Mouse (Mus musculus) G1E (cell line): ENCODE data around the gene BC034090.

ENCODE experiments used
- CTCF ChIP-seq: IDR thresholded peaks from 2 replicates; pipeline ENCODE4 v1.5.1; 2012; ENCODE audit warnings: low read depth, low read length, inconsistent platforms, mixed read lengths
- TAL1 ChIP-seq: conservative IDR thresholded peaks from 2 replicates; pipeline ENCODE4 v1.6.1; 2012; ENCODE audit warnings: low read depth, low read length, inconsistent platforms, mixed read lengths

DNA sequence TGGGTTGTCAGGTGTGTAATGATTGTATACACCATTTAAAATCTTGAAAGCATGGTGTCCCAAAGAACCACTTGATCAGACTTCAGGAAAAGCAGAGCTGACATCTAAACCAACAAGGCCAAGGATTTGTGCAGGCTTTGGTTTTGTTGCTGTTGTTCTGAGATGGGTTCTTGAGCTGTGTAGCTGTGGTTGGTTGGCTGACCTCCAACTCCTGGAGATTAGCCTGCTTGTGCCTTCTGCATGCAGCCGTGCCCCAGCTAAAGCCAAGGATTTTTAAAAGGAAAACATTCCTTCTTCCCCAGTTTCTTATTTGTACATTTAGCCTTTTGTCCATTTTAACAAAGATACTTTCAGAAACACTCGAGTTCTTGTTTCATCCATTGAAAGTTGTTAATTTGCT, 52.6 kb downstream of the BC034090 start:
- no peak for TF ChIP-seq TAL1
- no peak for TF ChIP-seq CTCF
